Mouse (Mus musculus) embryonic facial prominence, embryonic 11.5 days (tissue): ENCODE results near the gene Frmd4a. TPM values are rescaled to one million over a fixed set of nuclear protein-coding genes. Genes with fewer than 3 reads are reported as not detected.
A peak's percentile ranks its signal among the peaks of the same experiment; 100 is the strongest.

ENCODE experiments used
- ATAC-seq: fragments of 200-750 bp; cut with Nextera tagmentation; replicated peaks from 2 replicates; pipeline ENCODE4 v1.8.0; 2017; ENCODE audit warnings: low read depth; ENCODE audit not compliant: insufficient number of reproducible peaks, low FRiP score, low TSS enrichment
- DNase-seq: peaks from one replicate; pipeline ENCODE4 v3.0.0-alpha.2; 2015; ENCODE audit warnings: low spot score
- H3K27ac ChIP-seq: fragments of 300-500 bp; sonication (generic); replicated peaks from 2 replicates; pipeline ENCODE4 v1.5.1; 2014; ENCODE audit warnings: mild to moderate bottlenecking, low read depth, low read length, control low read depth
- H3K27me3 ChIP-seq: fragments of 300-500 bp; sonication (generic); 2 replicates; pipeline ENCODE4 v1.6.1; 2014; ENCODE audit warnings: mild to moderate bottlenecking, low read length, moderate library complexity, mixed read lengths; ENCODE audit not compliant: control insufficient read depth, insufficient read depth
- H3K36me3 ChIP-seq: fragments of 300-500 bp; sonication (generic); replicated peaks from 2 replicates; pipeline ENCODE4 v1.6.1; 2014; ENCODE audit warnings: low read depth, mild to moderate bottlenecking, low read length, moderate library complexity, mixed read lengths; ENCODE audit not compliant: control insufficient read depth, insufficient read depth
- H3K4me1 ChIP-seq: fragments of 300-500 bp; sonication (generic); 2 replicates; pipeline ENCODE4 v1.6.1; 2014; ENCODE audit warnings: low read length, mixed read lengths; ENCODE audit not compliant: control insufficient read depth, insufficient read depth
- H3K4me2 ChIP-seq: fragments of 300-500 bp; sonication (generic); 2 replicates; pipeline ENCODE4 v1.6.1; 2014; ENCODE audit warnings: low read depth, mild to moderate bottlenecking, control low read depth, low read length, moderate library complexity
- H3K4me3 ChIP-seq: fragments of 300-500 bp; sonication (generic); 2 replicates; pipeline ENCODE4 v1.5.1; 2014; ENCODE audit warnings: low read depth, low read length, control low read depth
- H3K9ac ChIP-seq: fragments of 300-500 bp; sonication (generic); replicated peaks from 2 replicates; pipeline ENCODE4 v1.6.1; 2014; ENCODE audit warnings: mild to moderate bottlenecking, control low read depth, low read length
- H3K9me3 ChIP-seq: fragments of 300-500 bp; sonication (generic); replicated peaks from 2 replicates; pipeline ENCODE4 v1.6.1; 2016; ENCODE audit warnings: mild to moderate bottlenecking, low read length, inconsistent platforms, mixed read lengths; ENCODE audit not compliant: control insufficient read depth
- WGBS: fragments of 180-500 bp; shearing (Covaris S2); extraction: QIAGEN DNeasy Blood & Tissue Kit; methylation state at CpG from one replicate; pipeline ENCODE4 v1.1.7; 2014; 5-methylcytosine and 5-hydroxymethylcytosine counted together
- polyA plus RNA-seq: library from polyadenylated mRNA; unstranded; fragments of >200 nt; fragmentation: Nextera tagmentation; extraction: Ambion mirVana; gene quantifications from 2 replicates; pipeline ENCODE4 v1.2.1, GENCODE M21; 2014

The Frmd4a gene
- polyA plus RNA-seq, 1 experiment from 2014 or later: 38.5 TPM

GRCm38 (mm10) chr2:4433119-4433518 lies 415.6 kb downstream of the Frmd4a start:
- Histone ChIP-seq H3K4me2 (no peak overlapping the region), H3K27me3 (no peaks in the 10 kb centered on the region), H3K9me3 (no peaks in the 10 kb centered on the region), H3K9ac (no peak overlapping the region), H3K36me3 (no peaks in the 10 kb centered on the region), H3K4me3 (no peak overlapping the region), H3K27ac (no peak overlapping the region), H3K4me1 (no peaks in the 10 kb centered on the region)
- DNase-seq: peak; percentile 45
- no peak for ATAC-seq
- WGBS: 45% methylated on average over 4 of the region's 4 CpGs

- Histone ChIP-seq H3K4me3 (no peak overlapping the region), H3K27me3 (no peaks in the 10 kb centered on the region), H3K9me3 (no peaks in the 10 kb centered on the region), H3K4me1 (no peaks in the 10 kb centered on the region), H3K27ac (no peak overlapping the region), H3K9ac (no peak overlapping the region), H3K4me2 (no peak overlapping the region), H3K36me3 (no peaks in the 10 kb centered on the region)
- no peak for DNase-seq
- WGBS: 87% methylated on average over 8 of the region's 8 CpGs
- ATAC-seq: no peak
These were observed 417.5 kb downstream of the Frmd4a start for GRCm38 (mm10) chr2:4435051-4435450.

- DNase-seq (no peak), ATAC-seq (peak; percentile 72)
- Histone ChIP-seq H3K4me2 (no peak overlapping the region), H3K4me3 (no peak overlapping the region), H3K4me1 (no peaks in the 10 kb centered on the region), H3K9ac (no peak overlapping the region), H3K27me3 (no peaks in the 10 kb centered on the region), H3K9me3 (no peaks in the 10 kb centered on the region), H3K27ac (no peak overlapping the region), H3K36me3 (no peaks in the 10 kb centered on the region)
- 68% methylated on average over 19 of the region's 19 CpGs for WGBS
These were observed 419.1 kb downstream of the Frmd4a start for GRCm38 (mm10) chr2:4436361-4437231.

- Histone ChIP-seq H3K36me3 (no peaks in the 10 kb centered on the region), H3K9me3 (no peaks in the 10 kb centered on the region), H3K4me3 (no peak overlapping the region), H3K27me3 (no peaks in the 10 kb centered on the region), H3K9ac (no peak overlapping the region), H3K4me2 (no peak overlapping the region), H3K4me1 (no peaks in the 10 kb centered on the region), H3K27ac (no peak overlapping the region)
- DNase-seq (no peak), ATAC-seq (no peak)
- WGBS: 56% methylated on average over 7 of the region's 7 CpGs
These were observed 421.2 kb downstream of the Frmd4a start for GRCm38 (mm10) chr2:4438739-4439138.

- Histone ChIP-seq H3K9ac (no peak overlapping the region), H3K4me3 (no peak overlapping the region), H3K27ac (no peak overlapping the region), H3K9me3 (no peaks in the 10 kb centered on the region), H3K27me3 (no peaks in the 10 kb centered on the region), H3K36me3 (no peaks in the 10 kb centered on the region), H3K4me2 (no peak overlapping the region), H3K4me1 (no peaks in the 10 kb centered on the region)
- ATAC-seq (no peak), DNase-seq (no peak)
- 84% methylated on average over 4 of the region's 4 CpGs for WGBS
These were observed 422.4 kb downstream of the Frmd4a start for GRCm38 (mm10) chr2:4439909-4440308.

GRCm38 (mm10) chr2:4441840-4442239 lies 424.3 kb downstream of the Frmd4a start:
- no peak for DNase-seq
- no peaks in the 10 kb centered on the region for H3K36me3 ChIP-seq
- H3K4me2 ChIP-seq: no peak overlapping the region
- WGBS: 89% methylated on average over 4 of the region's 4 CpGs
- no peaks in the 10 kb centered on the region for H3K27me3 ChIP-seq
- H3K4me3 ChIP-seq: no peak overlapping the region
- no peaks in the 10 kb centered on the region for H3K4me1 ChIP-seq
- H3K9ac ChIP-seq: no peak overlapping the region
- H3K9me3 ChIP-seq: no peaks in the 10 kb centered on the region
- no peak for ATAC-seq
- H3K27ac ChIP-seq: no peak overlapping the region

- H3K4me3 ChIP-seq: no peak overlapping the region
- H3K4me2 ChIP-seq: no peak overlapping the region
- no peak overlapping the region for H3K27ac ChIP-seq
- H3K9ac ChIP-seq: no peak overlapping the region
- DNase-seq (no peak), ATAC-seq (no peak)
- H3K36me3 ChIP-seq: no peaks in the 10 kb centered on the region
- H3K9me3 ChIP-seq: no peaks in the 10 kb centered on the region
- no peaks in the 10 kb centered on the region for H3K27me3 ChIP-seq
- H3K4me1 ChIP-seq: no peaks in the 10 kb centered on the region
- 80% methylated on average over 3 of the region's 3 CpGs for WGBS
These were observed 427.2 kb downstream of the Frmd4a start for GRCm38 (mm10) chr2:4444740-4445139.

GRCm38 (mm10) chr2:4445629-4446400 lies 428.3 kb downstream of the Frmd4a start:
- no peak for ATAC-seq
- H3K4me2 ChIP-seq: no peak overlapping the region
- H3K27me3 ChIP-seq: no peaks in the 10 kb centered on the region
- H3K36me3 ChIP-seq: no peaks in the 10 kb centered on the region
- WGBS: 85% methylated on average over 10 of the region's 10 CpGs
- no peak overlapping the region for H3K27ac ChIP-seq
- DNase-seq: no peak
- no peaks in the 10 kb centered on the region for H3K9me3 ChIP-seq
- no peaks in the 10 kb centered on the region for H3K4me1 ChIP-seq
- H3K4me3 ChIP-seq: no peak overlapping the region
- H3K9ac ChIP-seq: no peak overlapping the region
